Mouse (Mus musculus): ENCODE data around the gene Gorasp2.

DNA sequence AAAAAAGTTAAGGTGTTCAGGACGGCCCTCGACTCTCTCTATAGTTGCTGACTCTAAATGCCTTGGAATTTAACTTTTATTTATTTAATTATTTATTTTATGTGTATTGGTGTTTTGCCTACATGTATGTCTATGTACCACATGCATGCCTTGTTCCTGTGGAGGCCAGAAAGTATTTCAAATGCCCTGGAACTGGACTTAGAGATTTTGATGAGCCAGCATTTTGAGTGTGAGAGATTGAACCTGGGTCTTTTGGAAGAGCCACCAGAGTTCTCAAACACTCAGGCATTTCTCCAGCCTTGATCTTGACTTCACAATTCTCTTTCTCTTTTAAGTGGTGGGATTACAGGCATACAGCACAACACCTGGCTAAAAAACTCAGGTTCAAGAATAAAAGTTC lies 90.3 kb downstream of the Gorasp2 start:
- TF ChIP-seq GATA1 (IDR thresholded peaks at IDR 0.05; ENCODE audit: low read length), result no peak
- no peak for TF ChIP-seq TAL1 (IDR thresholded peaks at IDR 0.05; ENCODE audit: low read length)

Data from erythroblast, embryonic 14.5 days (primary cell).